Mouse (Mus musculus) lung, postnatal 14 days (tissue): ENCODE results near the gene Gm21454.
"Not testable (repeated sequence)": the region's sequence is repeated elsewhere in the genome, so short reads cannot be mapped to it uniquely, and the experiment has no call there.

Experiments
- DNase-seq: peaks from one replicate; pipeline ENCODE4 v3.0.0; 2021

Gm21454 gene

GRCm38 (mm10) chrY:13252091-13252490, at the start of gene Gm21454, which contains the start of gene Gm21440:
Gene Gm21454, plus strand, starts transcription at chrY:13252442.
Gene Gm21440, plus strand, starts transcription at chrY:13252391.
- DNase-seq = not testable (repeated sequence)

GRCm38 (mm10) chrY:13223828-13224227, 28.4 kb upstream of the Gm21454 start, which contains the start of gene Gm21828:
Gene Gm21828, minus strand, starts transcription at chrY:13223928.
- not testable (repeated sequence) for DNase-seq

DNA sequence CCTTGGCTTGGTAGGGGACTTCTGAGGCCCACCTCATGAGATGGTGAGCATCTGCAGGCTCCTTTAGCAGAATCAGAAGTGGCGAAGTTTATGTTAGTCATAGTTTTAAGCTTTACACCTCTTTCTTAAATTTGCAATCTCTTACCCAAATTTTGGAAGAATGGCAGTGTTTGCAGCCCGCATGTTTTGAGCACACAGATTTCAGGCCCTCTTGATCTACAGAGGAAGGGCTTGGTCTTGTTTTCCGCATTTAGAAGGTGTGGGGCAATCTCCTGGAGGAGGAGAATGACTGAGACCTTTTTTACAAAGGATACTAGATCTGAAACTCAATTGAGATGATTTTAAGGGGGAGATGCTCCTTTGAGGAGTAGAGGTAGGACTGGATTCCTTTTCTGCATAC, 96.7 kb downstream of the Gm21454 start, which contains the start of gene Gm21725:
Gene Gm21725, minus strand, starts transcription at position 101 of the 400 bp plus-strand sequence.
- not testable (repeated sequence) for DNase-seq
